Mouse (Mus musculus) embryonic fibroblast, embryonic 13.5 days (primary cell): Measurements from ENCODE around the gene Col6a3.

Experiments
- CTCF ChIP-seq: IDR thresholded peaks from 2 replicates; pipeline ENCODE4 v1.5.1; 2011; ENCODE audit warnings: mild to moderate bottlenecking, control low read depth, low read length, moderate library complexity, borderline replicate concordance; ENCODE audit not compliant: insufficient read depth
- POLR2A ChIP-seq: IDR thresholded peaks from 2 replicates; pipeline ENCODE4 v1.6.1; 2011; ENCODE audit warnings: low read depth, mild to moderate bottlenecking, control low read depth, low read length, moderate library complexity

GRCm38 (mm10) chr1:90843836-90844235, at the start of gene Col6a3:
- TF ChIP-seq POLR2A = peak; percentile 99
- no peak for TF ChIP-seq CTCF
